Mouse (Mus musculus) midbrain, embryonic 16.5 days (tissue): Measurements from ENCODE around the gene Gm17018. TPM values are rescaled to one million over a fixed set of nuclear protein-coding genes. Genes with fewer than 3 reads are reported as not detected.

Experiments used
- ATAC-seq: fragments of 200-750 bp; cut with Nextera tagmentation; 2 replicates; pipeline ENCODE4 v1.8.0; 2017; ENCODE audit warnings: moderate TSS enrichment
- H3K27ac ChIP-seq: fragments of 300-500 bp; sonication (generic); 2 replicates; pipeline ENCODE4 v1.5.1; 2014; ENCODE audit warnings: mild to moderate bottlenecking, low read length, mixed read lengths
- H3K27me3 ChIP-seq: fragments of 300-500 bp; sonication (generic); 2 replicates; pipeline ENCODE4 v1.6.1; 2014; ENCODE audit warnings: low read depth, low read length, mixed read lengths; ENCODE audit not compliant: control insufficient read depth, insufficient read depth
- H3K36me3 ChIP-seq: fragments of 300-500 bp; sonication (generic); 2 replicates; pipeline ENCODE4 v1.6.1; 2014; ENCODE audit warnings: mild to moderate bottlenecking, low read length, moderate library complexity, mixed read lengths; ENCODE audit not compliant: control insufficient read depth, insufficient read depth
- H3K4me1 ChIP-seq: fragments of 300-500 bp; sonication (generic); 2 replicates; pipeline ENCODE4 v1.6.1; 2014; ENCODE audit warnings: mild to moderate bottlenecking, low read length, mixed read lengths; ENCODE audit not compliant: control insufficient read depth, insufficient read depth
- H3K4me2 ChIP-seq: fragments of 300-500 bp; sonication (generic); 2 replicates; pipeline ENCODE4 v1.6.1; 2014; ENCODE audit warnings: mild to moderate bottlenecking, low read length, mixed read lengths
- H3K4me3 ChIP-seq: fragments of 300-500 bp; sonication (generic); 2 replicates; pipeline ENCODE4 v1.5.1; 2014; ENCODE audit warnings: low read depth, mild to moderate bottlenecking, low read length, moderate library complexity, mixed read lengths
- H3K9ac ChIP-seq: fragments of 300-500 bp; sonication (generic); 2 replicates; pipeline ENCODE4 v1.6.1; 2014; ENCODE audit warnings: low read depth, low read length, mixed read lengths
- H3K9me3 ChIP-seq: fragments of 300-500 bp; sonication (generic); replicated peaks from 2 replicates; pipeline ENCODE4 v1.6.1; 2014; ENCODE audit warnings: mild to moderate bottlenecking, low read length, mixed read lengths; ENCODE audit not compliant: control insufficient read depth, poor library complexity, severe bottlenecking
- WGBS: fragments of 180-500 bp; shearing (Covaris S2); extraction: QIAGEN DNeasy Blood & Tissue Kit; methylation state at CpG from one replicate; pipeline ENCODE4 v1.1.7; 2014; 5-methylcytosine and 5-hydroxymethylcytosine counted together
- polyA plus RNA-seq: library from polyadenylated mRNA; unstranded; fragments of >200 nt; fragmentation: Nextera tagmentation; extraction: Ambion mirVana; gene quantifications from 2 replicates; pipeline ENCODE4 v1.2.1, GENCODE M21; 2015

Gene Gm17018
- polyA plus RNA-seq, 1 experiment from 2014 or later, result 75.8 TPM

DNA sequence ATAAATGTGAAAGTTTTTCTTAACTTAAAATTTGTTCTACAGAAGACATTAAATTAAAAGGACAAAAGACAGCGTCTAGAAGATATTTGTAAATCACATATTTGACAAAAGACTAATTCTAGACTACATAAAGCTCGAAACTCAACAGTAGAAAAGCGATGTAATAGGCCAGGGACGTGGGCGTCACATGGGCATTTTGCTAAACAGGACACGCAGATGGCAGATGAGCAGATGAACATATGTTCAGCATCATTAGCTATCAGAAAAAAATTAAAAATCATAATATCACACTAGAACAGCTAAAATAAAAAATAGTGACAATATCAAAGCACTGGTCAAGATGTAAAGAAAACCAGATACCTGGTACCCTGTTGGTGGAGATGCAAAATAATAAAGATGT lies 29.3 kb downstream of the Gm17018 start:
- Histone ChIP-seq H3K27ac (no peak overlapping the region), H3K36me3 (no peaks in the 10 kb centered on the region), H3K27me3 (no peaks in the 10 kb centered on the region; the same call in none of the 2 replicates), H3K9ac (no peak overlapping the region), H3K4me3 (no peak overlapping the region), H3K9me3 (no peaks in the 10 kb centered on the region), H3K4me2 (no peak overlapping the region), H3K4me1 (peaks cover 2% of the 10 kb centered on the region; the same call in 1 of the 2 replicates)
- ATAC-seq, result no peak
- WGBS, result 94% methylated on average over 6 of the region's 6 CpGs

DNA sequence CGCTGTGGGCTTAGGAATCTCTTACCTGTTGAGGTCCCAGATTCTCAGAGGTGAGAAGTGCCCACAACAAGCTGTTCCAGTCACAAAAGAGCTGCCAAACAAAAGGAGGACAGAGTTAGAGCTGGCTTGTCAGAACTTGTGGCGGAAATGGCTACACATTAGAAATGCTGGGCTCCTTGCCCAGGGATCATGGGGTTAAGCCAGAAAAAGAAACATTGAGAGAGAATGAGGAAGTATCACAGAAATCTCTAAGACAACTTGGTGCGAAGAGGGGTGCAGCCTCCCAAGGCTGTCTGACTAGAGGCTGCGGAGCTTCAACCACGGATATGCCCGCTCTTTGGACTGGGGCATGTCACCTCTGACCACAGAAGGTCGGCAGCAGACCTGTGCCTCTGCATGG lies 31.3 kb downstream of the Gm17018 start:
- Histone ChIP-seq H3K4me1 (peaks cover 2% of the 10 kb centered on the region; the same call in 1 of the 2 replicates), H3K9me3 (no peaks in the 10 kb centered on the region), H3K27me3 (no peaks in the 10 kb centered on the region; the same call in none of the 2 replicates), H3K36me3 (no peaks in the 10 kb centered on the region), H3K27ac (no peak overlapping the region), H3K4me3 (no peak overlapping the region), H3K9ac (no peak overlapping the region), H3K4me2 (no peak overlapping the region)
- no peak for ATAC-seq
- 88% methylated on average over 7 of the region's 7 CpGs for WGBS

DNA sequence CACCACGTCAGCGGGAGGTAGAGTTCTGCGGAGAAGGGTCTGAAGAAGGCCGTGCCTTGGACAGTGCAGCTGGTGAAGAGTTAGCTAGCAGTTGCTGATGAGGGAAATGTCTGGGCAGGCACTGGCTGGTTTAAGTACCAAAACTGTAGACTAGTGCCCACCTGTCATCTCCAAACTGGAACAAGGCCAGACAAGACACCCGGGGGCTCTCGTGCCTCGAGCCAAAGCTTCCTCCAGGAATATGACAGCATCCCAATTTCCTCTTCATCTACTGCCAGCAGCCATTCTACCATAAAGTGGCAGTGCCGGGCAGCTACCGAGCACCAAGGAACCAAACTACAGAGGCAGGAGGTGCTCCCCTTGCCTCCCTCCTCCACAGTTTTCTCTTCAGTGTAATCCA lies 32.5 kb downstream of the Gm17018 start:
- ATAC-seq, result no peak
- 90% methylated on average over 9 of the region's 9 CpGs for WGBS

DNA sequence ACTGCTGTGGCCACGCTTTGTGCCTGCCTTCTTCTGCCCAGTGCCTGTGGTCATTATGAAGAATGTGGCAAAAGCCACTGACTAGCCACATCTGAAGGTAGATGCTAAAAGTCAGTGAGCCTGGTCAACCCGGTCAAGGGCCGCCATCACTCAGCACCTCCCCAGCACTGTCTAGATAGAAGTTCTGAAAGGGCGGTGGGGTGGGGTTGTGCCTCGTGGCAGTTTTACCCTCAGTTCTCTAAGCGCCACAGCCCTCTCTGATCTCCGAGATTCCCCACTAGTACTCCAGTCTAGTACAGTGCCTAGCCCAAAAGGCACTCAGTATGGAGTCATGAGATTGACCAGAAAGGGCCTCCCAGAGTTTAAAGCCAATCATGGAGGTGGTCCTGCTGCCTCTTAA lies 33.7 kb downstream of the Gm17018 start:
- H3K4me2 ChIP-seq, result no peak overlapping the region
- no peaks in the 10 kb centered on the region for H3K4me1 ChIP-seq
- WGBS, result 96% methylated on average over 7 of the region's 7 CpGs
- no peak for ATAC-seq
- H3K9me3 ChIP-seq, result no peaks in the 10 kb centered on the region
- no peaks in the 10 kb centered on the region; the same call in 1 of the 2 replicates for H3K27me3 ChIP-seq
- H3K27ac ChIP-seq, result no peak overlapping the region
- H3K36me3 ChIP-seq, result no peaks in the 10 kb centered on the region
- H3K4me3 ChIP-seq, result no peak overlapping the region
- no peak overlapping the region for H3K9ac ChIP-seq

More for the DNA sequence above, 32.5 kb downstream of the Gm17018 start:
- Histone ChIP-seq H3K27ac (no peak overlapping the region), H3K4me1 (no peaks in the 10 kb centered on the region), H3K4me3 (no peak overlapping the region), H3K9ac (no peak overlapping the region), H3K36me3 (no peaks in the 10 kb centered on the region), H3K4me2 (no peak overlapping the region), H3K9me3 (no peaks in the 10 kb centered on the region), H3K27me3 (no peaks in the 10 kb centered on the region; the same call in 1 of the 2 replicates)

DNA sequence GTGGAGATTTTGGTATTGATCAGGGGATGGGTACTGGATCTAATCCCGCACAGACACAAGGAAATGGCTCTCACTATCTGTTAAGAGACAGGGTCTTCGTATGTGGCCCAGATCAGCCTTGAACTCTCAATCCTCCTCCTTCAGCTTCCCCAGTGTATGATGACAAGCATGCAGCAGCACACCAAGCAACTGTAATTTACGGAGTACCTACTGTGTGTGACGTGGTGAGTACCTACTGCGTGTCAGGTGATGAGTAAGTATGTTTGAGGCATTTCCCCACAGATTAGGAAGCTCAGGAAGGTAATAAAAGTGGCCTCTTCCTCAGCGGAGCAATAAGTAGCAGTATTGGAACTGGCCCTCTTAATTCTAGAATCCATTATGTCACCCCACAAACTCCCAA lies 35.1 kb downstream of the Gm17018 start:
- ATAC-seq, result no peak
- Histone ChIP-seq H3K27ac (no peak overlapping the region), H3K4me1 (no peaks in the 10 kb centered on the region), H3K9ac (no peak overlapping the region), H3K36me3 (no peaks in the 10 kb centered on the region), H3K9me3 (no peaks in the 10 kb centered on the region), H3K27me3 (no peaks in the 10 kb centered on the region; the same call in 1 of the 2 replicates), H3K4me3 (no peak overlapping the region), H3K4me2 (no peak overlapping the region)
- WGBS, result 88% methylated on average over 6 of the region's 6 CpGs

DNA sequence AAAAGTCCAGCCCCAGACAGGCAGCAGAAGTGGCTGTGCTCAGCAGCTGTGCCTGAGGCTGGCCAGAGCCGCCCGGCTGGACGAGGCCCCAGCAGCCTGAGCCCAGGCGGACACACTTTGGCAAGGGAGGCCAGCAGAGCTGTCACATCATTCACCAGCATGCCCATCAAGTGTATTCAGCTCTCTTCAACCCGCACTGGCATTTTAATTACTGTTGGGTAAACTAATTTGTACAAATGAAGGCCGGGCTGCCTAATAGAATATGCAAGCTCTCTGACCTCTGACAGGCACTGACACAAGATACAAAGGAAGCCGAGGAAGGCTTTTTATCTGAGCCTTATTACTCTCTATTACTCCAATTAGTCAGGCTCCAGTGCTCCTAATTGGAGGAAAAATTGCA lies 35.6 kb downstream of the Gm17018 start:
- Histone ChIP-seq H3K9me3 (no peaks in the 10 kb centered on the region), H3K4me1 (no peaks in the 10 kb centered on the region), H3K4me3 (no peak overlapping the region), H3K27ac (no peak overlapping the region), H3K27me3 (no peaks in the 10 kb centered on the region; the same call in 1 of the 2 replicates), H3K9ac (no peak overlapping the region), H3K4me2 (no peak overlapping the region), H3K36me3 (no peaks in the 10 kb centered on the region)
- 19% methylated on average over 7 of the region's 7 CpGs for WGBS
- ATAC-seq, result peak; percentile 70; the same call in 1 of the 2 replicates

DNA sequence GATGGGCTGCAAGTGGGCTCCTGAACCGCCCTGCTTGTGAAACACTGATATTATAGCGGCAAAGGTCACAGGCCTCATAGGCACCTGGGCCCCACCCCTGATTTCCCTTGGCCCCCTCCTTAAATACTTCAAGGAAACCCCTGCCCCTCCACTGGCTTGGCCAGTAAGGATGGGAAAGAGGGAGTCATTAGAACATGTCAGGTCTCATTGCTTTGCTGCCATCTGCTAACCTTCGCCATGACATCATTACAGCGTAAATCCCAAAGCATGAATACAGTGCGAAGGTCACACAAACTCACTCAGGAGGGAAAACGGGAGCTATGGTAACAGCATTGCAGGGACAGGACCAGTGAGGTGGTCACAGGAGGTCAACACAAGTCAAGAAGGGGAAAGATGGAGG lies 36.0 kb downstream of the Gm17018 start:
- WGBS, result 54% methylated on average over 6 of the region's 6 CpGs
- no peak overlapping the region for H3K27ac ChIP-seq
- no peak for ATAC-seq
- no peak overlapping the region for H3K4me2 ChIP-seq
- no peak overlapping the region for H3K9ac ChIP-seq
- H3K9me3 ChIP-seq, result no peaks in the 10 kb centered on the region
- no peaks in the 10 kb centered on the region for H3K4me1 ChIP-seq
- no peaks in the 10 kb centered on the region; the same call in 1 of the 2 replicates for H3K27me3 ChIP-seq
- H3K4me3 ChIP-seq, result no peak overlapping the region
- no peaks in the 10 kb centered on the region for H3K36me3 ChIP-seq

DNA sequence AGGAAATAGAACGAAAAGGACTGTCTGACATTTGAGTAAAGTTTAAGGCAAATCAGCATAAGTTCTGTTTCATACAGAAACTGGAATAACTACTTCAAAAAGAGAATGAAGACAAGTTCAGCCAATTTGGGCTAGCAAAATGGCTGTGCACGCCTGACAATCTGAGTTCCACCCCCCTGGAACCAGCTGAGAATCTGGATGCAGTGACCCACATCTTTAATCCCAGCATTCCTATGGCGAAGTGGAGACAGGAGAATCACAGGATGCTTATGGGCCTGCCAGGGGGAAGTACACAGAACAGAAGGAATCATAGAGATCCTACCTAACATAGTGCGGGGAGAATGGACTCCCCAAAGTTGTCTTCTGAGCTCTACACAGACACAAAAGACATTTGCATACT lies 36.7 kb downstream of the Gm17018 start:
- no peaks in the 10 kb centered on the region for H3K9me3 ChIP-seq
- H3K4me1 ChIP-seq, result no peaks in the 10 kb centered on the region
- no peak overlapping the region for H3K4me3 ChIP-seq
- no peak overlapping the region for H3K4me2 ChIP-seq
- H3K27me3 ChIP-seq, result no peaks in the 10 kb centered on the region; the same call in 1 of the 2 replicates
- peaks cover 3% of the 10 kb centered on the region; the same call in 1 of the 2 replicates for H3K36me3 ChIP-seq
- ATAC-seq, result no peak
- 60% methylated on average over 4 of the region's 4 CpGs for WGBS
- H3K27ac ChIP-seq, result no peak overlapping the region
- H3K9ac ChIP-seq, result no peak overlapping the region

DNA sequence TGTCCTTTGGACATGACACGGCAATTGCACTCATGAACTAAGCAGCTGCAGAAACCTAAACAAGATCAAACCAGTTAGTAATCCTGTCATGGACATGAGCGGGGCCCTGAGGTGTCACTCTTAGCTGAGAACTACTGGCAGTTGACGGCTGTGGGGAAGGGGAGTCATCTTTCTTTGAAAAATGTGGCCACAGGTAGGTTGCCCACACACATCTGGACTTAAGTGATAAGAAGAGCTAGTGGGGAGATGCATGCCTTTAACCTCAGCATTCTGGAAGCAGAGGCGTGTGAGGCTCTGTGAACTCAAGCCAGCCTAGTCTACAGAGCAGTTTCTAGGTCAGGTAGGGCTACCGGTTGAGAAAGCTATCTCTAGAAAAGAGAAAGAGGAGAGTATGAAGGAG lies 42.2 kb downstream of the Gm17018 start:
- 91% methylated on average over 5 of the region's 5 CpGs for WGBS
- no peak for ATAC-seq

More for the DNA sequence above, 42.2 kb downstream of the Gm17018 start:
- Histone ChIP-seq H3K4me1 (no peaks in the 10 kb centered on the region), H3K4me3 (no peak overlapping the region), H3K4me2 (no peak overlapping the region), H3K27ac (no peak overlapping the region), H3K9ac (no peak overlapping the region), H3K9me3 (no peaks in the 10 kb centered on the region), H3K36me3 (peaks cover 8% of the 10 kb centered on the region; the same call in 1 of the 2 replicates), H3K27me3 (no peaks in the 10 kb centered on the region)
